In genomic region chr4:101168189-101168778, GRCm38 (mm10) we compare ENCODE assay signal across 10 mouse cellular contexts.
DNase-seq lines count a peak whose midpoint lies in the region; ATAC-seq lines count a peak whose summit lies in the region.
"Had no signal": no experiment of that assay in that cellular context is flagged by ENCODE, and none has a peak within 500 bp of the region (broad histone marks: within the 10 kb centered on the region; RNA-seq: fewer than 3 reads in every experiment).

No protein-coding gene starts in this region.

- no peak overlapping the region for H3K9ac ChIP-seq in embryonic facial prominence, embryonic 14.5 days (ENCODE audit: low read depth, low read length)
- no peak overlapping the region for H3K9ac ChIP-seq in intestine, embryonic 15.5 days
- no peak overlapping the region for H3K9ac ChIP-seq in liver, embryonic 16.5 days (ENCODE audit: low read depth, low read length)
- H3K9ac ChIP-seq: embryonic facial prominence, embryonic 15.5 days had no signal

- H3K27me3 ChIP-seq in embryonic facial prominence, embryonic 14.5 days (replicated peaks; ENCODE audit: control insufficient read depth, insufficient read depth, low read length): no peaks in the 10 kb centered on the region
- H3K27me3 ChIP-seq in intestine, embryonic 15.5 days (replicated peaks): no peaks in the 10 kb centered on the region
- H3K27me3 ChIP-seq in liver, embryonic 16.5 days (ENCODE audit: control insufficient read depth, insufficient read depth, low read depth, low read length): no peaks in the 10 kb centered on the region
- H3K27me3 ChIP-seq: embryonic facial prominence, embryonic 15.5 days; megakaryocyte, embryonic 14.5 days had no signal

- ATAC-seq in embryonic facial prominence, embryonic 14.5 days (ENCODE audit: low read depth): peak; percentile 72
- peak; percentile 78 for ATAC-seq in intestine, embryonic 15.5 days
- ATAC-seq in liver, embryonic 16.5 days (ENCODE audit: low read depth): peak; percentile 56; the same call in 1 of the 2 replicates

- peaks cover 59% of the 10 kb centered on the region for H3K36me3 ChIP-seq in embryonic facial prominence, embryonic 14.5 days (ENCODE audit: control insufficient read depth, insufficient read depth, low read length)
- peaks cover 15% of the 10 kb centered on the region; the same call in 1 of the 2 replicates for H3K36me3 ChIP-seq in intestine, embryonic 15.5 days
- H3K36me3 ChIP-seq in liver, embryonic 16.5 days (ENCODE audit: control insufficient read depth, insufficient read depth): peaks cover 24% of the 10 kb centered on the region

- H3K27ac ChIP-seq in embryonic facial prominence, embryonic 14.5 days (replicated peaks; ENCODE audit: low read depth, low read length): no peak overlapping the region
- H3K27ac ChIP-seq in intestine, embryonic 15.5 days: no peak overlapping the region
- H3K27ac ChIP-seq in liver, embryonic 16.5 days (ENCODE audit: low read length): no peak overlapping the region
- H3K27ac ChIP-seq: embryonic facial prominence, embryonic 15.5 days had no signal

- H3K4me2 ChIP-seq in embryonic facial prominence, embryonic 14.5 days (ENCODE audit: low read depth, low read length): no peak overlapping the region
- no peak overlapping the region for H3K4me2 ChIP-seq in intestine, embryonic 15.5 days (replicated peaks)
- no peak overlapping the region for H3K4me2 ChIP-seq in liver, embryonic 16.5 days (ENCODE audit: low read depth, low read length)
- H3K4me2 ChIP-seq: embryonic facial prominence, embryonic 15.5 days had no signal

- DNase-seq in left cerebral cortex, adult 18-20 months (ENCODE audit: low spot score in 2 of 2): peak; percentile 18 to 26
- DNase-seq in left cerebral cortex, adult 8-10 months (ENCODE audit: low spot score in 2 of 2): no peak
- peak; percentile 60 for DNase-seq in adrenal gland, postnatal 14 days
- peak; percentile 69 for DNase-seq in embryonic facial prominence, embryonic 14.5 days (ENCODE audit: low spot score)
- DNase-seq in retina, adult 2 months (ENCODE audit: low read depth, low spot score): peak; percentile 30
- no peak for DNase-seq in right cerebral cortex, postnatal 4 days

- 45% methylated on average over 6 of the region's 6 CpGs for WGBS in embryonic facial prominence, embryonic 14.5 days
- WGBS in intestine, embryonic 15.5 days: 54% methylated on average over 6 of the region's 6 CpGs
- WGBS in liver, embryonic 16.5 days (ENCODE audit: insufficient replicate concordance): 43% methylated on average over 6 of the region's 6 CpGs

- H3K4me1 ChIP-seq in embryonic facial prominence, embryonic 14.5 days (ENCODE audit: control insufficient read depth, insufficient read depth, low read length): no peaks in the 10 kb centered on the region
- no peaks in the 10 kb centered on the region for H3K4me1 ChIP-seq in intestine, embryonic 15.5 days (replicated peaks)
- H3K4me1 ChIP-seq in liver, embryonic 16.5 days (ENCODE audit: control insufficient read depth, low read depth, low read length): no peaks in the 10 kb centered on the region
- H3K4me1 ChIP-seq: embryonic facial prominence, embryonic 15.5 days had no signal

- H3K4me3 ChIP-seq in embryonic facial prominence, embryonic 14.5 days (ENCODE audit: low read depth, low read length): no peak overlapping the region
- H3K4me3 ChIP-seq in intestine, embryonic 15.5 days (replicated peaks): no peak overlapping the region
- no peak overlapping the region for H3K4me3 ChIP-seq in liver, embryonic 16.5 days (ENCODE audit: low read depth, low read length)
- H3K4me3 ChIP-seq: embryonic facial prominence, embryonic 15.5 days; megakaryocyte, embryonic 14.5 days had no signal

- H3K9me3 ChIP-seq in embryonic facial prominence, embryonic 14.5 days (ENCODE audit: control insufficient read depth, low read length): no peaks in the 10 kb centered on the region
- H3K9me3 ChIP-seq in intestine, embryonic 15.5 days: no peaks in the 10 kb centered on the region
- no peaks in the 10 kb centered on the region for H3K9me3 ChIP-seq in liver, embryonic 16.5 days (replicated peaks; ENCODE audit: control insufficient read depth, low read length)
- H3K9me3 ChIP-seq: embryonic facial prominence, embryonic 15.5 days; megakaryocyte, embryonic 14.5 days had no signal

Comparison
In these comparisons a context has a peak if more than half of its experiments do, and no peak if none do; other contexts are left out.
1. DNase-seq: peak in left cerebral cortex, adult 18-20 months (2 of 2), adrenal gland, postnatal 14 days (single experiment), embryonic facial prominence, embryonic 14.5 days (single experiment) and retina, adult 2 months (single experiment); none in left cerebral cortex, adult 8-10 months (0 of 2) and right cerebral cortex, postnatal 4 days (single experiment).
2. Peak in every context shown above with its lines, with median percentiles within 50 percentile points of each other: ATAC-seq.